ENCODE assay signal across 11 mouse cellular contexts in genomic region chr13:35797811-35798522, GRCm38 (mm10).
A peak's percentile ranks its signal among the peaks of the same experiment; 100 is the strongest.
DNase-seq lines count a peak whose midpoint lies in the region; ATAC-seq and TF ChIP-seq lines count a peak whose summit lies in the region.
"Had no signal": no experiment of that assay in that cellular context is flagged by ENCODE, and none has a peak within 500 bp of the region (broad histone marks: within the 10 kb centered on the region; RNA-seq: fewer than 3 reads in every experiment).

No protein-coding gene starts in this region.

- no peaks in the 10 kb centered on the region for H3K27me3 ChIP-seq in liver, embryonic 11.5 days (replicated peaks; ENCODE audit: control insufficient read depth, insufficient read depth, low read length)
- H3K27me3 ChIP-seq in G1E (ENCODE audit: insufficient read depth, low read length) = no peaks in the 10 kb centered on the region
- H3K27me3 ChIP-seq: neural tube, embryonic 13.5 days; stomach, embryonic 15.5 days had no signal

- intact Hi-C loops in gastrocnemius, adult 2 months (cut with DNase I) = no loop called here

- no peak for DNase-seq in liver, embryonic 11.5 days (ENCODE audit: low spot score)
- DNase-seq in liver (no peak), G1E (ENCODE audit: low spot score) (no peak)
- peak; percentile 37 for DNase-seq in naive thymus-derived CD4-positive, alpha-beta T cell, adult 2 months (ENCODE audit: low read depth)
- no peak for DNase-seq in gastrocnemius, adult 2 months
- DNase-seq in lung, adult 2 months = no peak

- peaks cover 54% of the 10 kb centered on the region for H3K4me1 ChIP-seq in liver, embryonic 11.5 days (replicated peaks; ENCODE audit: control insufficient read depth, insufficient read depth, low read length)
- peaks cover 80% of the 10 kb centered on the region for H3K4me1 ChIP-seq in G1E (ENCODE audit: insufficient read depth, low read depth, low read length)
- peaks cover 20% of the 10 kb centered on the region; the same call in 1 of the 2 replicates for H3K4me1 ChIP-seq in lung, adult 2 months (ENCODE audit: control insufficient read depth, insufficient read depth, low read length)

- ATAC-seq in liver, embryonic 11.5 days (replicated peaks; ENCODE audit: low FRiP score) = no peak
- ATAC-seq in G1E (ENCODE audit: extremely low read depth, insufficient number of reproducible peaks, low FRiP score, poor library complexity, severe bottlenecking) = no peak
- peak; percentile 18 to 46; a peak in 3 of 4 replicates for ATAC-seq in hematopoietic stem cell, adult 5-6 weeks (replicated peaks in 1 of 2; ENCODE audit: insufficient read depth in 1 of 2, low FRiP score in 2 of 2, low TSS enrichment in 1 of 2, low read depth in 1 of 2, poor library complexity in 2 of 2, severe bottlenecking in 2 of 2)
- ATAC-seq: intestine, embryonic 16.5 days had no signal

- no peak for TF ChIP-seq CTCF in G1E (IDR thresholded peaks at IDR 0.05; ENCODE audit: low read depth, low read length)
- no peak for TF ChIP-seq CTCF in gastrocnemius, adult 2 months (IDR thresholded peaks at IDR 0.05)
- no peak for TF ChIP-seq CTCF in lung, adult 2 months (IDR thresholded peaks at IDR 0.05; ENCODE audit: insufficient read depth, low read length)

- no peak overlapping the region for H3K9ac ChIP-seq in liver, embryonic 11.5 days (ENCODE audit: low read depth, low read length)
- H3K9ac ChIP-seq: neural tube, embryonic 13.5 days; stomach, embryonic 15.5 days had no signal

- no peak overlapping the region for H3K4me2 ChIP-seq in liver, embryonic 11.5 days
- H3K4me2 ChIP-seq: neural tube, embryonic 13.5 days; stomach, embryonic 15.5 days had no signal

- no peak overlapping the region for H3K4me3 ChIP-seq in liver, embryonic 11.5 days (ENCODE audit: low read depth, low read length)
- H3K4me3 ChIP-seq in G1E (ENCODE audit: low read depth, low read length) = peak overlapping the region; percentile 33; the same call in 1 of the 2 replicates
- no peak overlapping the region for H3K4me3 ChIP-seq in gastrocnemius, adult 2 months
- no peak overlapping the region for H3K4me3 ChIP-seq in lung, adult 2 months (replicated peaks; ENCODE audit: extremely low read depth, low read depth, low read length)
- H3K4me3 ChIP-seq: limb, embryonic 10.5 days; neural tube, embryonic 13.5 days; stomach, embryonic 15.5 days had no signal

- TF ChIP-seq POLR2A in lung, adult 2 months (IDR thresholded peaks at IDR 0.05; ENCODE audit: borderline replicate concordance, extremely low read depth, low read depth, low read length) = no peak

- 82% methylated on average over 13 of the region's 13 CpGs for WGBS in liver, embryonic 11.5 days
- WGBS in lung, adult 2 months = 80% methylated on average over 13 of the region's 13 CpGs

- no peaks in the 10 kb centered on the region for H3K9me3 ChIP-seq in liver, embryonic 11.5 days (ENCODE audit: control insufficient read depth, low read length)
- H3K9me3 ChIP-seq in G1E (replicated peaks) = no peaks in the 10 kb centered on the region
- H3K9me3 ChIP-seq: limb, embryonic 10.5 days; neural tube, embryonic 13.5 days; stomach, embryonic 15.5 days had no signal

- peak overlapping the region; percentile 19; the same call in 1 of the 2 replicates for H3K27ac ChIP-seq in liver, embryonic 11.5 days (ENCODE audit: low read depth, low read length)
- no peak overlapping the region; the same call in 1 of the 2 replicates for H3K27ac ChIP-seq in gastrocnemius, adult 2 months
- H3K27ac ChIP-seq: limb, embryonic 10.5 days; neural tube, embryonic 13.5 days; stomach, embryonic 15.5 days had no signal

- H3K36me3 ChIP-seq in liver, embryonic 11.5 days (ENCODE audit: control insufficient read depth, insufficient read depth, low read length) = no peaks in the 10 kb centered on the region
- H3K36me3 ChIP-seq in G1E (replicated peaks) = peaks cover 83% of the 10 kb centered on the region
- H3K36me3 ChIP-seq: neural tube, embryonic 13.5 days; stomach, embryonic 15.5 days had no signal

Comparison
In these comparisons a context has a peak if more than half of its experiments do, and no peak if none do; other contexts are left out.
1. ATAC-seq: peak in hematopoietic stem cell, adult 5-6 weeks (2 of 2); none in liver, embryonic 11.5 days (single experiment) and G1E (single experiment).